Mouse (Mus musculus): ENCODE results near the gene Pole.

Pole gene

DNA sequence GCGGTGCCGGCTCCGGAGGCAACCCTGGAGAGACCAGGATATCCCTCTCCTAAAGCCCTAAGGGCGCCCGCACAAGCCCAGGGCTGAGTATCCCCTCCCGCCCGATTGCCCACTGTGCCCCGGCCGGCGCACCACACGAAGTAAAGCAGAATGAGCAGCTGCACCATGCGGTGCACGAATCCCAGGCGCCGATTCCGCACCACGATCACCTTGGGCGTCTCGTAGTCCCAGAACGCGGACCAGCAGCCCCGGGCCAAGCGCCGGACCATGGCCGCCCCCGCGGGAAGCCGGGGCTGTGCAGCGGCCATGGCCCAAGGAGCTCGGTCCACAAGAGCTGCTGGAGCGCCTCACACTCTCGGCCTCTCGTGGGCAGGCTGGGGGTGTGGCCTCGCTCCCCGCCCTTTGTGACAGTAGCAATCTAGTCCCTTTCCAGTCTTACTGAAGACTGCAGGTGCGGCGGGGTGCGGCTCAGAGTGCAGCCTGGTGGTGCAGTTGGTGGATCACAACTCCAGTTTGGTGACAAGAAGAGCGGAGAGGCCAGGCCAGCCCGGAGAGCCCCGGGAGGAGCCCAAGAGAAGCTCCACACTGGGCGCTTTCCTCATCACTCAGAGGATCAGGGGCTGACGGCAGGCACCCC lies 56.7 kb downstream of the Pole start, which contains the start of gene P2rx2:
TSS of gene P2rx2 (minus strand) at position 565 of the 637 bp plus-strand sequence.
- DNase-seq (ENCODE audit: extremely low read depth, low read depth, low spot score) = no peak

DNA sequence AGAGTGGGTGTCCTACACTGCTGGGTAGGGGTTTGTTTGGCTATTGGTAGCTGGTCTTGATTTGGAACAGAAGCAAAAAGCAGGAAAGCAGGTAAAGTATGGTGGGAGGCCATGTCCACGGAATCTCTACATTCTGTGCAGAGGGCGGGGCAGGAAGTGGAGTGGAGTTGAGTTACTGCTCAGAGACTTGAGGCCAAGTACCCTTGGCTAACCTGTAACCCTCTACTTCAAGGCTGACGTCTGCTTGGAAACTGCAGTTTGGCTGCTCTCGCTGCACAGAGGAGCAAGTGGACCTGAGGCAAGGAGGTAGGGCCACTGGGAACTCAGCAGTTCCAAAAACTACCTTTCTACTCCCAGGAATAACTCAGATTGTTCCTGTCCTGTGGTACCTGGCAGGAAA lies 58.4 kb downstream of the Pole start, which contains the start of gene Lrcol1:
TSS of gene Lrcol1 (plus strand) at position 207 of the 400 bp plus-strand sequence.
- no peak for DNase-seq (ENCODE audit: extremely low read depth, low read depth, low spot score)

DNA sequence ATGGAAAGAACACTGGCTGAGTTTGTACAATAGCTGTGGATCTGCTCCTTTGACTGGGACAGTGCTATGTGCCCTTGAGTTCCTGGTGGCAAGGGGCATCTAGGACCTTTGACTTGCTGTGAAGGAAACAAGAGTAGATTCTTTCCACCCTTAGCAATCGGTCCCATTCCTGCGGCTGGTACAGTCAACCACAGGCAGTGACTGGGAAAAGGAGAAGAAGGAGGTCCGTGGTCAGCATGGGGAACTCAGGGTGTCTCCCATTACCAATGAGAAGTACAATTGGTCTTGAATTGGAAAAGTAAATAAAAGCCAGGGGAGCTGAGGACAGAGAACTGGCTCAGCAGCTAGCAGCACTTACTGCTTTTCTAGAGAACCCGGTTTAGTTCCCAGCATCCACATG lies 59.4 kb downstream of the Pole start:
- DNase-seq (ENCODE audit: extremely low read depth, low read depth, low spot score) = no peak

DNA sequence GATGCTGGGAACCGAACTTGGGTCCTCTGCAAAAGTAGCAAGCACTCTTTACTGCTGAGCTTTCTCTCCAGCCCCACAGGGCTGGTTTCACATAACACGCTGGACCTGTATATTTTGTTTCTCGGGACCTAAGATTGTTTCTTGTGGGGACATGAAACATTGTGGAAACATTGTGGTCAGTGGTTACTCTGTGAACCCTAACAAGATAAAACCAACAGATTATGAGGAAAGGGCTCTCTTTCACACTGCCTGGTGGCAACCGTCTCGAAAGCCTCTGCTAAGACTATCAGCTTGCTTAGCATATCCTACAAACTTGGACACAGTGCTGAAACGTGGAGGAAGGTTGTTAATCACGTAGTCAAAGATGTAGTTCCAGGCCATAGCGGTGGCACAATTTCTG lies 60.9 kb downstream of the Pole start:
- DNase-seq (ENCODE audit: extremely low read depth, low read depth, low spot score) = no peak

DNA sequence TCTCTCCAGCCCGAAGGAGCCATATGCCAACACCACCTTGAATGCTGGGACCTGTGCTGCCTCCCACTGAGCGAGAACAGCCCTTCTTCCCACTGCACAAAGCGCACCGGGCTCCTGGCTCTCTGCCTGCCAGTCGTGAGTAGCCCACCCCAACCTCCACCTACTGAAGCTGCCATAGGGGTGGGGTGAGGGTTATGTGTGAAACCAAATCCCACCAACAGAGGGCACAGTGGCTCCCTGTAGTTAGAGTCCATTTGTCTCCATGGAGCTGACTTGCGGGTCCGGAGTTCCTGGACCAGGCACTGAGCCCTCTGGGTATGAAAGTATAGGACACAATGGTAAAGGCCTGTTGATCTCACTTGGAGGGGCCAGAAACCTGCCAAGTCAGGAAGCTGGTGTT lies 68.6 kb downstream of the Pole start:
- DNase-seq (ENCODE audit: extremely low read depth, low read depth, low spot score) = no peak

DNA sequence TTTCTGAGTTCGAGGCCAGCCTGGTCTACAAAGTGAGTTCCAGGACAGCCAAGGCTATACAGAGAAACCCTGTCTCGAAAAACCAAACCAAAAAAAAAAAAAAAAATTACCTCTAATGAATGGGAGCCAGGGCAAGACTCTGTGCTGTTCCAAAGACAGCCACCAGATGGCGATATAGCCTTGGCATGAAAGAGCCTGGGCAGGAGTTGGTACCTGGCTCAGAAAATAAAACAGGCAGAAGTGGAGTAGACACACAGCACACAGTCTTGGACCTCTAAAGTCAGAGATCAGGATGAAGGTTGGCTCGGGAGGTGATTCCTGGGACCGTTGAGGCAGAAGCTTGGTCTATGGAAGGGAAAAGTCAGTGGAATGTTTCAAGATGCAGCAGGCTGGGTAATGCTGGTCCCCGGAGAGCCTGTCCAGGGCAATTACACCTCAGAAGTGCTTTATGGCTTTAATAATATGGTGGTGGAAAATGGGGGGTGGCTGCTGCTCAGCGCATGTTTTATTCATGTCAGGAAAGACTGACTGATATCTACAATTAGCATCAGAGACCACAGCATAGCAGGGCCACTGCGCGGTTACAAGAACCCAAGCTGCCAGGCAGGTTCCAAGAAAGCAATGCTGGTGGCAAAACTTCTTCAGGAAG lies 71.5 kb downstream of the Pole start:
- DNase-seq (ENCODE audit: extremely low read depth, low read depth, low spot score) = peak; percentile 5

DNA sequence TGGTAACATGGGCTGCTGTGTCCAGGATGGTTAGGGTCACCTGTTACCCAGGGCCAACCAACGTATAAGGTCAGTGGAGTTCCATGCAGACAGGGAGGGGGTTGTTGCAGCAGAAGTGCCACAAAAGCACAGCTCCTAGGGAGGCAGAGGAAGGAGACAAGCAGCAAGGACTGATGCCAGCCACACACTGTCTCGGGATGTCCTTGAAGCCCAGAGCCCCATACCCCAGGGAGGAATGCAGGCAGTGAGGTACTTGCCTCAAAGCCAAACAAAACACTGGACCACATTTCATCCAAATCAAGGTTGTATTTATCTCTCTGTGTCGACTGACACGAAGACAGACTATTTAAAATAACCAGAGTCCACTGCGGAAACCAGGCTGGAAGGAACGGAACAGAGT lies 75.4 kb downstream of the Pole start:
- no peak for DNase-seq (ENCODE audit: extremely low read depth, low read depth, low spot score)

DNA sequence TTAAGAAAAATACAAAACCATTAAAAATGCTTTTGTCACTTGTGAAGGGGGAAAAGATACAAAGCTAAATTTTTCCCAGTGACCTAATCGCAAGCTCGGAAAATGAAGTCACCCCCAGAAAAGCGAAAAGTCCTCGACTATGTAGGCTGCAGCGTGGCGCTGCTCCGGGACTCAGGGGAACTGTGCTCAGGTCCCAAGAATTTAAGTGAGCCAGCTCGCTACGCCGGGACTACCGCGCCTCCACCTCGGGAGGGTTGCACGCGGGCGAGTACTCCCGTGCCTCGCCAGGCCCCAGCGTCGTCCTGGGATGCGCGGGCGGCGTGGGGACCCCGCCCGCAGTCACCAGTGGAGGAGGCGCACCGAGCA lies 76.7 kb downstream of the Pole start:
- no peak for DNase-seq (ENCODE audit: extremely low read depth, low read depth, low spot score)

DNA sequence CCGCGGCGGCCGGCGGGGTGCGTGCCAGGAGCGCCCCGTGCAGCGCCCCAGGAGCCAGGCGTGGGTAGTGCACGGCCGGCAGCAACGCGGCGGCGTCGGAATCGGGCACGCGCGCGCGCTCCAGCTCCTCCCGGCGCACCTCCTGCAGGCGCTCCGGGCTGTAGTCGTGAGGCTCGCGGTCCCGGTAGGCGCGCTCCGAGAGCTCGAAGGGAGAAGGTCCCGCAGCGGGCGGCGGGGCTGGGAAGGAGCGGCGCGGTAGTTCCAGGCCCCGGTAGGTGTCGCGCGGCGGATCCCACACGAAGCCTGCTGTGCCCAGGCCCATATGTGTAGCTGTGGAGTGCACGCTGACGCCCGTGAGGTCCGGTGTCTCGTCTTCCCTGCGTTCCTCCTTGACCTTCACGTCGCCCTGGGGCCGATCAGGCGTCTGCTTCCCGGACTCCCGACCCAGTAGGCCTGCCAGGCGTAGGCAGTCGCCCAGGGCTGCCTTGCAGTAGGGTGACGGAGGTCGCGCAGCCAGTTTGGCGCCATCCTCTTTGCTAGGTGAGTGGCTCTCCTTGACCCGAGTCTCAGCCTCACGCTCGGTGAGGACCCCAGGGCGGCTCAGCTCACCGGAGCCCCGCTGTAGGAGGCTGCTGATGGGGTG lies 77.2 kb downstream of the Pole start:
- no peak for DNase-seq (ENCODE audit: extremely low read depth, low read depth, low spot score)

DNA sequence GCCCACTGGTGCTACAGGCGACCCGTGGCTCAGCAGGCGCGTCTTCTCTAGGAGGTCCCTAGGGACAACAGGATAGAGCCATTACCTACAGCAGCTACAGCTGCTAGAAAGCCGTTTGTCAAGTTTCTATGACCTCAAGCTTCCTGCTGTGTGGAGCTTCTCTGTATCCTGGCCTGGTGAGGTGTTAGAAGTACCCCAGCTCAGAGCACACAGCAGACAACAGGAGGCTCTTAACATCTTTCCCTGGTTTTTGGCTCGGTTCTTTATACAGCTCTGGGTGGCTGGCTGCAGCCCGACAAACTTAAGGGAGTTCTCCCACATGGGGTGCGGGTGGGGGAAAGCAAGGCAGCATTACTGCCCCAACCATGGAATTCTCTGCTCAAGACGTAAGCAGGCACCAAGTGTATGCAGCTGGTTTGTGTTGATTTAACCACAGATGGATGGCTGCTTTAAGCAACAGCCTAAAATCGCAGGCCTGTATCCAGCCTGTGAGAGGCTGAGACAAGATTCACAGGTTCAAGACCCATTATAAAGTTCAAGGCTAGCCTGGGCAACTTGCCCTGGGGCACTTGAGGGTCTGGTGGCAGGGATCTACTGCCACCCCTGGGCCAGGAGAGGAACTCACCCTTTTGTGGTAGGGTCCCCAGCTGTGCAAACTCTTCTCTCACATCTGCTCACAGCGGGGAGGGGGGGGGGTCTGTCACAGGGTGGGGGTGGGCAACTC lies 77.9 kb downstream of the Pole start:
- no peak for DNase-seq (ENCODE audit: extremely low read depth, low read depth, low spot score)

DNA sequence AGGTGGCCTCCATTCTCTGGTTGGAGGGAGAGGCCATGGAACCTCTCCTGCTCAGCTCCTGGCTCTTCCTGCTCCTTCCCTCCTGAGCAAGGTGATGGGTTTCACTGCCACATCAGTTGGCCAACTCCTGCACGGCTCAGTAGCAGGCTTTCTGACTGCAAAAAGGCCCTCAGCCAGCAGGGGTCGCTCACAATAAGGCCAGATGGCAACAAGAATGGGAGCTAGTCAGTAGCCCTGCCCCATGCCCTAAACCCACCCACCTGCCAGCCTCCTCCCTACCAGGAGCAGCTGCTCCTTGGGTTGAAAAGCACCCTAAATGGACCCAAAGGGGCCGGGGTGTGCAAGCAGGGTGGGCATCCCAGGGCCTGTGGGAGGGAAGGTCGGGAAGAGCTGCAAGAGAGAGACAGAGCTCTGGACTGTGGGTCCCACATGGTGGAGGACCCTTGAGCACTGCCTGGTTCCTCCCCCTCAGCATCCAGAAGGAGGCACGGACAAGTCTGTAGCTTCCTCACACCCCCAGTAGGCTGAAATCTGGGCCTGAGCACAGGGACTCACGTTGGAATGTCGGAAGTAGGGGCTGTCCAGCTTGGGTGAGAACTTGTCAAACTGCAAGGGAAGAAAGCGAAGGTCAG lies 90.8 kb downstream of the Pole start:
- DNase-seq (ENCODE audit: extremely low read depth, low read depth, low spot score) = no peak

DNA sequence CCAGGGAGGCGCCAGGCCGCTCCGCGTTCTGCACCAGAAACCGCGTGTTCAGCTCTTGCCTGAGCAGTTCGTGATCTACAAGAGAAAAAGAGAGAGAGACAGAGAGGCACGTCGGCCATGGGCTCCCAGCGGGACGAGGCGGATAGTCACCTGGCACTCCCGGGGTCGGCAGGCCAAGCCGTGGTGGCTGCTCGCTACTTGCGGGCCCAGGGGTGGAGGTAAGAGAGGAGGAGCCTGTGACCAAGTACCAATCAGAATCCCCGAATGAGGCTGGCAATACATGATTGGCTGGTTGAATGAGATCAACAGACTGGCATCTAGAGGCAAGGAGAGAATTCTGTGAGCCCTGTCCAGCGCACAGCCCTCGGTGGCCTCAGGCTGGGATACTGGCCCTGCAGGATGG lies 92.1 kb downstream of the Pole start:
- DNase-seq (ENCODE audit: extremely low read depth, low read depth, low spot score) = no peak

DNA sequence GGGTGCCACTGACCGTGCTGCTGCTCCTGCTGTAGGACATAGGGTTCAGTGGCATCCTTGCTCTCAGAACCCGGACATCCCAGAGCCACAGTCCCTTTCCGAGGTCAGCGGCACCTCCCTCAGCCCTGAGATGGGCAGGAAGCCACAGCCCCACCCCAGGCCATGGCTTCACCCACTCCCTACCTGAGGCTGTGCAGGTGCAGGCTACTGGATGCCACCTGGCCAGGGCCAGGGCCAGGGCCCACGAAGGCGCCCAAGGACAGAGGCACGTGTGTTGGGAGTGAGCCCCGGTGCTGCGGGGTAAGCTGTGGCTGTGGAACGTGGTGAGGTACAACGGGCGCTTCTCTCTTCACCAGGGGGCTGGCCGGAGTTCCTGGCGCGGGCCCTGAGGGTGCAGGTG lies 93.0 kb downstream of the Pole start:
- no peak for DNase-seq (ENCODE audit: extremely low read depth, low read depth, low spot score)

DNA sequence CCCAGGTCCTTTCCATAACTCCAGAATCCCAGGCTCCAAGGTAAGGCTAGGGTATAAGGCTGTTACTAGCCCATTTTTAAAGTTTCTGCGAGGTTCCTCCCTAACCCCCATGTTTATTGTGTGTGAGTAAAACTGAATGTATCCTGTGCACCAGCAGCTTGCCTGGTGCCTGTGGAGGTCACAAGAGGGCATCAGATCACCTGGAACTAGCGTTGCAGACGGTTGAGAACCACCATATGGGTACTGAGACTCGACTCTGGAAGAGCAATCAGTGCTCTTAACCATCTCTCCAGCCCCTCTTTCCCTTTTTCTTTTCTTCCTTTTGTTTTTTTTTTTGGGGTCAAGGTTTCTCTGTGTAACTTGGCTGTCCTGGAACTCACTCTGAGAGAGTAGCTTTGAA lies 93.7 kb downstream of the Pole start:
- no peak for DNase-seq (ENCODE audit: extremely low read depth, low read depth, low spot score)

DNA sequence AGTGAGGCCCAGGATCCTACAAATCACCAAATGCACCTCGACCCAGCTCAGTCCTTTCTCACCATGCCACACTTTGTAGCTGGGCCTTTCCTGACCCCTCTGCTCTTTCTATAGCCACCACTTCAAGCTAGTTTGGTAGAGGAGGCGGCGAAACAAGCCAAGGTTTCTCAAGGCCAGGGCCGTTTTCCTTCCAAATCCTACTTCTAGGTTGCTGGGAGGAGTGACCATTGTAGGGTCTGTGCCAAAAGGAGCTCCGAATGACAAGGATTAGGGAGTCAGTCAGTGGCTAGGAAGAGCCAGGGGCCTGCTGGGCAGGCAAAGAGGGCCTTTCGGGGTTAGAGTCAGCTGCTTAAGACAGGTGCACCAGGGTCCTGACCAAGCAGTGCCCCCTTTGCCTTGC lies 98.4 kb downstream of the Pole start:
- no peak for DNase-seq (ENCODE audit: extremely low read depth, low read depth, low spot score)

DNA sequence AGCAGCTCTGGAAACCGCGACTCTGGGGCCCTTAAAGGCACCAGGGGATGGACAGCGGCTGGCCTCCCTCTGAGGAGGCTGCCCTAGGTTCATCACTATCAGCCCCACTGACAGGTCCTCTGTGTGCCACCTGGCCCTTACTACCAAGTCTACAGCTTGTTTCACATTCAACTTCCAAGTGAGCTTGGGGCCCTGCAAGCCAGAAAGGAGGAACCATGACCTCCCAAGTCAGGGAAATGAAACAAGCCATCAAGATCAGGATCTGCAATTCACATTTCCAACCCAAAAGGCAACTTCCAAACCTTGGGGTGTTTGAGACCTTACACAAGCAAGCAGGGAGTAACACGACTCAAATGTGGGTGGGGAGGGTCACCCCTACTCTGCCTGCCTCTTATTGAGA lies 99.2 kb downstream of the Pole start:
- no peak for DNase-seq (ENCODE audit: extremely low read depth, low read depth, low spot score)

DNA sequence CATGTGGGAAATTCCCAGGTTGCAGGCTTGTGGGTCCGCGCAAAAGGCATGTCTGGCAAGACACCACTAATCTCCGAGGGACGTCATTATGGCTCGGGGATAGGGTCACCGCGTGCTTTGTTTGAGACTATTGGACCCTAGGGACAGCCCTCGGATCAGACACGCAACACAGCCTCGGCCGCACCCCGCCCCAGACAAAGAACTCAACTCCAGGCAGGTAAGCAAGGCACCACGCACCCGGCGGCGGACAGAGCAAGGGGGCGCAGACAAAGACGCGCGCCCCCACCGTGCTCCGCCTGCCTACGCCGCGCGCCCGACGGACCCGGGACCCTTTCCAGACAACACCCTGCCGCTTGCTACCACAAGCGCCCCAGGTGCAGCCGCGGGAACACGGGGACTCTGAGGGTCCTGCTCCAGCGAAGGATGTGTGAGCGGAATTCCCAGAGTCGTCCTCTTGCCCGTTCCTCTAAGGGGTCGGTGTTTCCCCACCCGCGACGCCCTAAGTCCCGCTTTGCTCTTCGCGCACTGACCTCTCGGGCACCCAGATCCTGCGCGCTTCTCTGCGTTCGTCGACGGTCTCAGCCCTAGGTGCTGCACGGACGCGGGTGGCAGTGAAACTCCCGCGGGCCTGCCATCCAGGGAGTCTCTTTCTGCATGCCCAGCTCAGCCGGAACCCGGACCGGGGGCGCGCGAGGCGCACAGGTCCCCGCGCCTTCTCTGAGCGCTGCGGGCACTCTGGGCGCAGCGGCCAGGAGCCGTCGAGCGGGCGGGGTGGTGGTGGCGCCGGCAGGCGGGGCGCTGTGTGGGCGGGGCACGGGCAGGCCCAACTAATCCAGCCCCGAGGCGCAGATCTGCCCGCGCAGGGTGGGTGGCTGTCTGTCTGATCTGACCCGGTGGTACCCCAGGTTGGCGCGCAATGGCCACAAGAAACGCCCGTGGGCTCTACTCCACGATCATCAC lies 100.5 kb downstream of the Pole start:
- DNase-seq (ENCODE audit: extremely low read depth, low read depth, low spot score) = no peak

Data from fat pad, adult 2 months (tissue).